Mouse (Mus musculus) adipocyte (in vitro differentiated cells): ENCODE results near the gene Rpl38.

ENCODE experiments used
- DNase-seq: peaks from one replicate; pipeline ENCODE4 v3.0.0-alpha.2; 2016; ENCODE audit warnings: low spot score

The Rpl38 gene

GRCm38 (mm10) chr11:114704071-114704913, 36.0 kb downstream of the Rpl38 start:
- no peak for DNase-seq

- no peak for DNase-seq
Measured at GRCm38 (mm10) chr11:114706358-114706757, 38.0 kb downstream of the Rpl38 start.

- DNase-seq, result no peak
Measured at GRCm38 (mm10) chr11:114711393-114711792, 43.1 kb downstream of the Rpl38 start.

- no peak for DNase-seq
Measured at GRCm38 (mm10) chr11:114711861-114712260, 43.5 kb downstream of the Rpl38 start.

- DNase-seq, result no peak
Measured at GRCm38 (mm10) chr11:114714526-114714925, 46.2 kb downstream of the Rpl38 start.

- DNase-seq, result no peak
Measured at GRCm38 (mm10) chr11:114715531-114715930, 47.2 kb downstream of the Rpl38 start.

GRCm38 (mm10) chr11:114720535-114720934, 52.2 kb downstream of the Rpl38 start:
- DNase-seq, result no peak
